Mouse (Mus musculus) layer of hippocampus, adult 2 months (tissue): ENCODE measurements around the gene Vmn1r198. TPM values are rescaled to one million over a fixed set of nuclear protein-coding genes. Genes with fewer than 3 reads are reported as not detected.

Experiments used
- DNase-seq, 2 experiments: peaks; one replicate each; pipeline ENCODE4 v3.0.0; 2022; ENCODE audit warnings: low spot score in 2 of 2
- H3K27ac ChIP-seq: fragments of 200-600 bp; 2 replicates; pipeline ENCODE4 v1.8.1; 2022
- H3K4me3 ChIP-seq: fragments of 200-600 bp; 2 replicates; pipeline ENCODE4 v1.8.1; 2022; ENCODE audit warnings: mild to moderate bottlenecking
- CTCF ChIP-seq: fragments of 200-600 bp; conservative IDR thresholded peaks from 2 replicates; pipeline ENCODE4 v1.8.1; 2022; ENCODE audit warnings: antibody characterized with exemption, mild to moderate bottlenecking, moderate library complexity
- total RNA-seq, 2 experiments: library from RNA; stranded (reverse); gene quantifications; 2 replicates each; pipeline ENCODE4 v1.2.3; 2021

Gene Vmn1r198
- total RNA-seq, 2 experiments from 2014 or later = not detected

- DNase-seq = peak; percentile 39 to 42
- no peak overlapping the region for H3K27ac ChIP-seq
- H3K4me3 ChIP-seq = no peak overlapping the region
- no peak for TF ChIP-seq CTCF
Measured at GRCm38 (mm10) chr13:22402978-22403377, 52.8 kb downstream of the Vmn1r198 start.

Other genes with a start within 250 kb of the Vmn1r198 start
- not detected for gene Vmn1r189, start 244.5 kb upstream of the Vmn1r198 start, total RNA-seq
- not detected for gene Vmn1r191, start 166.4 kb upstream of the Vmn1r198 start, total RNA-seq
- gene Vmn1r192, start 159.2 kb upstream of the Vmn1r198 start, total RNA-seq = not detected
- gene Vmn1r193, start 127.2 kb upstream of the Vmn1r198 start, total RNA-seq = not detected
- not detected for gene Vmn1r194, start 106.1 kb upstream of the Vmn1r198 start, total RNA-seq
- gene Vmn1r195, start 79.8 kb upstream of the Vmn1r198 start, total RNA-seq = not detected
- gene Vmn1r196, start 60.4 kb upstream of the Vmn1r198 start, total RNA-seq = not detected
- not detected for gene Vmn1r197, start 25.8 kb upstream of the Vmn1r198 start, total RNA-seq
- not detected for gene Vmn1r199, start 29.5 kb downstream of the Vmn1r198 start, total RNA-seq
- not detected for gene Vmn1r200, start 40.0 kb downstream of the Vmn1r198 start, total RNA-seq
- not detected for gene Vmn1r201, start 121.6 kb downstream of the Vmn1r198 start, total RNA-seq
- not detected for gene Vmn1r202, start 155.0 kb downstream of the Vmn1r198 start, total RNA-seq
- gene Vmn1r203, start 167.8 kb downstream of the Vmn1r198 start, total RNA-seq = under 1 TPM in 1 of 2 experiments, not detected in 1; 0.05 TPM
- not detected for gene Vmn1r204, start 202.8 kb downstream of the Vmn1r198 start, total RNA-seq
- gene Vmn1r205, start 242.6 kb downstream of the Vmn1r198 start, total RNA-seq = not detected